Mouse (Mus musculus): Measurements from ENCODE around the gene Rnls. TPM values are rescaled to one million over a fixed set of nuclear protein-coding genes. Genes with fewer than 3 reads are reported as not detected.

Gene Rnls
- polyA plus RNA-seq, 2 experiments, result 1.0 to 7.3 TPM

DNA sequence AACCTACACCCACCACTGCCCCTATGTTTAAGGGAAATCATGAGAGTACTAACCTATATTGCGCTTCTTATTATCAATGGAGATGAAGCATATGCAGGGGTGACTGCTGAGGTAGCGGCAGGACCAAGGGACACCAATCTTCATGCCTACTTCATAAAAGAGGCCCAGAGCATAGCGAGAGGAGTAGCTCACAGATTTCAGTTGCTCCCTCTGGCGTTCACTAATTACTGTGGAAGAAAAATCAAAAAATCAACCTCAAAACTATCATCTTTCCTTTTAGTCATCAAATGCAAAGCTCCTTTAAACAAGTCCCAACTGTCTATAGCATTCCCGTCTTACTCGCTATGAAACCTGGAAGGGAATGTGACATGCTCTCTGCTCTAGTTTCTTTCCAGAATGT is 189.7 kb downstream of the Rnls start:
- H3K27ac ChIP-seq (replicated peaks; ENCODE audit: low read depth, low read length), result no peak overlapping the region
- no peaks in the 10 kb centered on the region for H3K9me3 ChIP-seq (ENCODE audit: control insufficient read depth, low read length)
- H3K4me3 ChIP-seq (replicated peaks; ENCODE audit: low read length), result no peak overlapping the region
- H3K27me3 ChIP-seq (ENCODE audit: control insufficient read depth, insufficient read depth, low read length), result no peaks in the 10 kb centered on the region
- DNase-seq (ENCODE audit: low spot score) (no peak), ATAC-seq (ENCODE audit: low FRiP score, low read depth) (no peak)
- H3K4me1 ChIP-seq (ENCODE audit: control insufficient read depth, insufficient read depth, low read length), result no peaks in the 10 kb centered on the region
- WGBS, result 83% methylated on average over 6 of the region's 6 CpGs
- H3K36me3 ChIP-seq (ENCODE audit: control insufficient read depth, insufficient read depth, low read length), result no peaks in the 10 kb centered on the region
- no peak for TF ChIP-seq POLR2A (IDR thresholded peaks at IDR 0.05; ENCODE audit: borderline replicate concordance, extremely low read depth, insufficient read depth, insufficient read length)
- H3K9ac ChIP-seq (ENCODE audit: low read depth, low read length, severe bottlenecking), result no peak overlapping the region
- no peak overlapping the region for H3K4me2 ChIP-seq (replicated peaks; ENCODE audit: low read depth, low read length, severe bottlenecking)

DNA sequence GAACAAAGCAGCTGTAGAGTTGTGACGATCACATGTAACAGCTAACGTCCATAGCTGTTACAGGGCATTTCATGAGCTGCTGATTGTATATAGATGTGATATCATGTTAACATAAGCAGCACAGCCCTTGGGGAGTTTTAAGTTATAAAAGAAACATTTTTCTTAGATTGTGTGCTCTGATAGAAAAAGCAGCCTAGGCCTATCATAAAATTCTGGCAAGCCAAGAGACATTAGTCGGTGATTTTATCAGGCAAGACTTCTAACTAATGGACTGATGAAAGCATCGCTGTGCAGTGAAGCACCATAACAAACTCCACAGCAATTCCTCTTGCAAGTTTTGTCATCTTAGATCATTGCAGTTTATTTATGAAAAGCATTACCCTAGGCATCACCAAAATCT is 190.9 kb downstream of the Rnls start:
- H3K36me3 ChIP-seq (ENCODE audit: control insufficient read depth, insufficient read depth, low read length), result no peaks in the 10 kb centered on the region
- WGBS, result 64% methylated on average over 4 of the region's 4 CpGs
- no peak overlapping the region for H3K27ac ChIP-seq (replicated peaks; ENCODE audit: low read depth, low read length)
- no peak for DNase-seq (ENCODE audit: low spot score)
- no peak for TF ChIP-seq POLR2A (IDR thresholded peaks at IDR 0.05; ENCODE audit: borderline replicate concordance, extremely low read depth, insufficient read depth, insufficient read length)
- ATAC-seq (ENCODE audit: low FRiP score, low read depth), result no peak
- H3K9me3 ChIP-seq (ENCODE audit: control insufficient read depth, low read length), result no peaks in the 10 kb centered on the region
- H3K9ac ChIP-seq (ENCODE audit: low read depth, low read length, severe bottlenecking), result no peak overlapping the region
- no peaks in the 10 kb centered on the region for H3K4me1 ChIP-seq (ENCODE audit: control insufficient read depth, insufficient read depth, low read length)
- no peak overlapping the region for H3K4me2 ChIP-seq (replicated peaks; ENCODE audit: low read depth, low read length, severe bottlenecking)
- H3K4me3 ChIP-seq (replicated peaks; ENCODE audit: low read length), result no peak overlapping the region
- no peaks in the 10 kb centered on the region for H3K27me3 ChIP-seq (ENCODE audit: control insufficient read depth, insufficient read depth, low read length)

DNA sequence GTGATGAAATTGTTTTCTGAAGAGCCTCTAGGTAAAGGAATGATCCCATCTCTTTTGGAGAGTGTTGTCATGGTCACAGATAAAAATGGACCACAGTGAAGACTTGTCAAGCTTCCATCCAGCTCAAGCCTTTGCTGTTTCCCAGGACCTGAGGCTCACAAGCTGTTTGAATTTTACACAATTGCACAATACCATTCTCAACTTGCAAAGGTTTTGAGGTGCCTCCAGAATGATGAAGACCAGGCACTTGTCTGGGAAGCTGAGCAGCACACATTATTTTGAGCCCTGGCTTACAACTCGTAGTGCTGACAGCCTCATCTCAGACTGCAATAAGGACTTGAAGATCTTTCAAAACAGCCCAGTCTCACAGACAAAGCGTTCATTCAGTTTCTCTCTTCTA is 200.0 kb downstream of the Rnls start:
- Histone ChIP-seq H3K36me3 (ENCODE audit: control insufficient read depth, insufficient read depth, low read length) (no peaks in the 10 kb centered on the region), H3K4me3 (replicated peaks; ENCODE audit: low read length) (no peak overlapping the region), H3K9ac (ENCODE audit: low read depth, low read length, severe bottlenecking) (no peak overlapping the region), H3K27ac (replicated peaks; ENCODE audit: low read depth, low read length) (no peak overlapping the region), H3K9me3 (ENCODE audit: control insufficient read depth, low read length) (no peaks in the 10 kb centered on the region), H3K4me2 (replicated peaks; ENCODE audit: low read depth, low read length, severe bottlenecking) (no peak overlapping the region), H3K4me1 (ENCODE audit: control insufficient read depth, insufficient read depth, low read length) (no peaks in the 10 kb centered on the region), H3K27me3 (ENCODE audit: control insufficient read depth, insufficient read depth, low read length) (no peaks in the 10 kb centered on the region)
- 61% methylated on average over 2 of the region's 2 CpGs for WGBS
- no peak for DNase-seq (ENCODE audit: low spot score)
- no peak for TF ChIP-seq POLR2A (IDR thresholded peaks at IDR 0.05; ENCODE audit: borderline replicate concordance, extremely low read depth, insufficient read depth, insufficient read length)
- no peak for ATAC-seq (ENCODE audit: low FRiP score, low read depth)

GRCm38 (mm10) chr19:33188766-33189165 is 203.3 kb downstream of the Rnls start:
- H3K4me2 ChIP-seq (replicated peaks; ENCODE audit: low read depth, low read length, severe bottlenecking), result no peak overlapping the region
- no peak for TF ChIP-seq POLR2A (IDR thresholded peaks at IDR 0.05; ENCODE audit: borderline replicate concordance, extremely low read depth, insufficient read depth, insufficient read length)
- no peaks in the 10 kb centered on the region for H3K27me3 ChIP-seq (ENCODE audit: control insufficient read depth, insufficient read depth, low read length)
- H3K4me1 ChIP-seq (ENCODE audit: control insufficient read depth, insufficient read depth, low read length), result no peaks in the 10 kb centered on the region
- H3K36me3 ChIP-seq (ENCODE audit: control insufficient read depth, insufficient read depth, low read length), result no peaks in the 10 kb centered on the region
- no peak for DNase-seq (ENCODE audit: low spot score)
- H3K27ac ChIP-seq (replicated peaks; ENCODE audit: low read depth, low read length), result no peak overlapping the region
- ATAC-seq (ENCODE audit: low FRiP score, low read depth), result no peak
- H3K4me3 ChIP-seq (replicated peaks; ENCODE audit: low read length), result no peak overlapping the region
- WGBS, result 78% methylated on average over 1 of the region's 1 CpGs
- no peak overlapping the region for H3K9ac ChIP-seq (ENCODE audit: low read depth, low read length, severe bottlenecking)
- no peaks in the 10 kb centered on the region for H3K9me3 ChIP-seq (ENCODE audit: control insufficient read depth, low read length)

GRCm38 (mm10) chr19:33179595-33179994 is 212.5 kb downstream of the Rnls start:
- no peak overlapping the region for H3K4me2 ChIP-seq (replicated peaks; ENCODE audit: low read depth, low read length, severe bottlenecking)
- DNase-seq (ENCODE audit: low spot score) (no peak), ATAC-seq (ENCODE audit: low FRiP score, low read depth) (no peak)
- no peaks in the 10 kb centered on the region for H3K36me3 ChIP-seq (ENCODE audit: control insufficient read depth, insufficient read depth, low read length)
- WGBS, result 73% methylated on average over 5 of the region's 5 CpGs
- H3K9me3 ChIP-seq (ENCODE audit: control insufficient read depth, low read length), result no peaks in the 10 kb centered on the region
- no peaks in the 10 kb centered on the region for H3K4me1 ChIP-seq (ENCODE audit: control insufficient read depth, insufficient read depth, low read length)
- H3K27me3 ChIP-seq (ENCODE audit: control insufficient read depth, insufficient read depth, low read length), result no peaks in the 10 kb centered on the region
- no peak for TF ChIP-seq POLR2A (IDR thresholded peaks at IDR 0.05; ENCODE audit: borderline replicate concordance, extremely low read depth, insufficient read depth, insufficient read length)
- H3K9ac ChIP-seq (ENCODE audit: low read depth, low read length, severe bottlenecking), result no peak overlapping the region
- H3K27ac ChIP-seq (replicated peaks; ENCODE audit: low read depth, low read length), result no peak overlapping the region
- H3K4me3 ChIP-seq (replicated peaks; ENCODE audit: low read length), result no peak overlapping the region

GRCm38 (mm10) chr19:33178866-33179265 is 213.2 kb downstream of the Rnls start:
- Histone ChIP-seq H3K9ac (ENCODE audit: low read depth, low read length, severe bottlenecking) (no peak overlapping the region), H3K27ac (replicated peaks; ENCODE audit: low read depth, low read length) (no peak overlapping the region), H3K4me3 (replicated peaks; ENCODE audit: low read length) (no peak overlapping the region), H3K4me1 (ENCODE audit: control insufficient read depth, insufficient read depth, low read length) (no peaks in the 10 kb centered on the region), H3K36me3 (ENCODE audit: control insufficient read depth, insufficient read depth, low read length) (no peaks in the 10 kb centered on the region), H3K4me2 (replicated peaks; ENCODE audit: low read depth, low read length, severe bottlenecking) (no peak overlapping the region), H3K9me3 (ENCODE audit: control insufficient read depth, low read length) (no peaks in the 10 kb centered on the region), H3K27me3 (ENCODE audit: control insufficient read depth, insufficient read depth, low read length) (no peaks in the 10 kb centered on the region)
- WGBS, result 56% methylated on average over 3 of the region's 3 CpGs
- TF ChIP-seq POLR2A (IDR thresholded peaks at IDR 0.05; ENCODE audit: borderline replicate concordance, extremely low read depth, insufficient read depth, insufficient read length), result no peak
- DNase-seq (ENCODE audit: low spot score) (no peak), ATAC-seq (ENCODE audit: low FRiP score, low read depth) (no peak)

All from limb, embryonic 14.5 days (tissue).